Mouse (Mus musculus): ENCODE measurements at regions not wholly inside any gene's neighbourhood (a gene's known extent, or its start where the extent isn't known, plus 50 kb on each side); places are given as distances from the start of the nearest gene placed in this dataset.
"Not testable (repeated sequence)": the region's sequence is repeated elsewhere in the genome, so short reads cannot be mapped to it uniquely, and the experiment has no call there.

DNA sequence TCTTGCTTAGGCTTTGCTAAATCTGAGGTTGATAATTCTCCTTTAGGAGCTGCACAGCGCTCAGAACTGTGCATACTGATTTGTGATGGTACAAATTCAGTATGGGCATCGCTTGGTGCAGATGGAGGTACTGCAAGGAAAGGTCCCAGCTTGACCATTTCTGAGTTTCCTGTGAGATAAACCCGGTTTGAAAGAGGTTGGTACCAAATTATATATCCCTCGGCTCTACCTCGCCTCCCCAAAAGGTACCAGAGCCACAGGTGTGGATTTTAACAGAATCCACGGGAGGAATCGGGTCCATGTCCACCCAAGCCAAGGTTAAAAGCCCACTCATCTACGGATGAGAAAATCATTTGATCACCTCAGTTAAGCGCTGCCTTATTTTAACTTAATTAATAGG lies 172.5 kb upstream of the Zfp808 start:
- DNase-seq (ENCODE audit: low read depth, low spot score), result not testable (repeated sequence)

DNA sequence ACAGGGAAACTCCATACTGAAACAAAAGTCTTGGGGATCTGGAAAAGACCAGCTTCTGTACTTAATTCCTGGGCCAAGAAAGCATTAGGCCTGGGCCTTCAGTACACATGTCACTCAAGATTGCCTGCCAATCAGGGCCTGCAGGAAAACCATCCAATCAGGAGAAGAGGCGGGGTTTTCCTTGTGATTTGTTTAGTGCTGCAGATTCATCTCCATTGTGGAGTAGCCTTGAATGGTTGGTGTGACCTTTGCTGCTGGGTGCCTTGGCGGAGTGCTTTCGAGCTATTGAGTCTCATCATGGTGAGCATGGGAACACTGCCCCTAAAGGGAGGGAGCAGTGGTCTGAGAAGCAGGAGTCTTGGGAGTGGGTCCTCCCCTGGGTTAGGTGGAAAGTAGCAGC lies 150.8 kb upstream of the Zfp808 start:
- peak; percentile 36 for DNase-seq (ENCODE audit: low read depth, low spot score)

DNA sequence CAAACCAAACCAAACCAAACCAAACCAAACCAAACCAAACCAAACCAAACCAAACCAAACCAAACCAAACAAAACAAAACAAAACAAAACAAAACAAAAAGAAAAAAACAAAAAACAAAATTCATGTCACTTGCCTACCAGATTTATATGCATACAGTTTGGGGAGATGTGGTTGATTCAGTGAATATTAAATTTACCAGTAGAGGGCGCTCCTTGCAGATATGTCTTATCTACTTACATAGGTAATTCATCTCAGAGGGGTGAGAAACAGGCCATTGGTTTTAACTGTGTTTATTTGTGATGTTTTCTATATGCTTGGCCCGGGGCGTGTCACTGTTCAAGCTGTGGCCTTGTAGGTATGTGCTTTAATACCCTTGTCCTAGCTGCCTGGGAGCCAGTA lies 133.2 kb upstream of the Zfp808 start:
- DNase-seq (ENCODE audit: low read depth, low spot score), result not testable (repeated sequence)

DNA sequence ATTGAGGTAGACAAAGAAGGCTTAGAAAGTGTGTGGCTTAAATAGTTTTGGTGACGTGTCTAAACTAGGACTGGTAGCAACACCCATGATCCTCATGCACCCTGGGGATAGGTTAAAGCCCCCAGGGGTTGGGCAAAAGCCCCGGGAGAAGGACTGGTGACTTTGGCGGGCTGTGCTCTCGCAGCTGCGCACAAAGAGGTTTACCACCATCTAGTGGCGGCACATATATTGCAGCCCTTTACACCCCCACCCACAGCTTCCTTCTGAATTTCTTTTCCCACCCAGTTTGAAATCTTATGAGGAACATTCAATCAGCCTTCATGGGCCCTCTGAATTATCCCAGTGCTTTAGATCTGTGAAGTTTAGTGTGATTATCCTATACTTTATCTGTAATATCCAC lies 130.9 kb upstream of the Zfp808 start:
- not testable (repeated sequence) for DNase-seq (ENCODE audit: low read depth, low spot score)

DNA sequence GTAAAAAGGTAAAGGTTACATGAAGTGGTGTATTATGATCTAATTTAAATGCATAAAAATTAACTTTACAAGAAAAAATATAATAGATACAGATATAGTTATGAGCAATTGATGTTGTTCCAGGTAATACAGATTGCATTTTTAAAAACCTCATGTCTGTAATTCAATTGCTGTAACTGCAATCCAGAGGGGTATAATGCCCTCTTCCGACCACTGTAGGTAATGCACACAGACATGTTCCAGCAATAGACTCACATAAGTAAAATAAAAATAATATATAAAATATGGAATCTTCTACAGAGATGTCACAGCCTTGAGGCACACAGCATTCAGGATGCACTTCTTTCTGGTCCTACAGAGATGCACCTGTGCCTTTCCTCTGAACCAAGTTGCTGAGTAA lies 122.4 kb upstream of the Zfp808 start:
- not testable (repeated sequence) for DNase-seq (ENCODE audit: low read depth, low spot score)

DNA sequence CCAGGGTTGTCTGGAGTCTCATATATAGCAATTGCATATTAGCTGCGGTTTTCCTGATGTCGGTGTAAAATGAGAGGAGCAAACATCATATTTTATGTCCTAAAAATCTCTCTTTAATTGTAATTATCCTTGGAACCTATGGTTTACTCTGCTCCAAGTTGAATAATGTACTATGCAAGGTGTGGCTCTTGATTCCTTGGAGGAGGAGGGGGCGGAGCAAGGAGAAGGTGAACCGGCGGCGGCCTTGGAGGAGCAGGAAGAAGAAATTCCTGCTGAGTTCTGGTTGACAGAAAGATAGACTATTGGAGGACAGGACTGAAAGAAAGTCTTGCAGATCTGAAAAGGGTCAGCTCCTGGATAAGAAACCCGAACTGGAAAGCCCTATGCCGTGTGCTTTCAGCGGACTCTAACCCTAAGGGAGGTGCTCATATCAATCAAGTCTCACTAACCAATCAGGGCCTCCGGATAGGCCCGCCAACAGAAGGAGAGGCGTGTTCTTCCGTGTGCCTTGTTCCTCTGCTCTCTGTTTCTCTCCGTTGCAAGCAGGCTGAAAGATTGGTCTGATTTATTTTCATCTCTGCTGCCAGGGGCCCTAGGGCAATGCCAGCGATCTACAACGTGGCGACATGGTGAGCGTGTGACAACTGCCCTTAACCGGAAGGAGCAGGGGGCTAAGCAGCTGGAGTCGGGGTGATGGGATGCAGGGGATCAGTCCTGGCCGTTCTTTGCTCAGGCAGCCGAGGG lies 114.1 kb upstream of the Zfp808 start:
- DNase-seq (ENCODE audit: low read depth, low spot score), result not testable (repeated sequence)

DNA sequence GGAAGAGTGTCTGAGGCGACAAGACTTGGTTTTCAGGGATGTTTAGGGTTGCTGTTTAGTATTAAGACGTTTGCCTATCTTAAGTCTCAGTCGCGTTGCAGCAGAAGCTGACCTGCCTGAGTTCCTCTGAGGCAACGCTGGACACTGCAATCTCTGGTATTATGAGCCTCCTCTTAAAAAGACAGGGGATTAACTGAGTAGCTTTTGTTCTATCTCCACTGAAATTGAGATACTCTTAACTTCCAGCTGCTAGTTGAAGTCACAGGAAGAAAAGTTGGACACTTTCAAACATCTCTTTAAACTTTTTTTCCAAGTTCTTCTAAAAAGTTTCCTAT lies 113.6 kb upstream of the Zfp808 start:
- not testable (repeated sequence) for DNase-seq (ENCODE audit: low read depth, low spot score)

DNA sequence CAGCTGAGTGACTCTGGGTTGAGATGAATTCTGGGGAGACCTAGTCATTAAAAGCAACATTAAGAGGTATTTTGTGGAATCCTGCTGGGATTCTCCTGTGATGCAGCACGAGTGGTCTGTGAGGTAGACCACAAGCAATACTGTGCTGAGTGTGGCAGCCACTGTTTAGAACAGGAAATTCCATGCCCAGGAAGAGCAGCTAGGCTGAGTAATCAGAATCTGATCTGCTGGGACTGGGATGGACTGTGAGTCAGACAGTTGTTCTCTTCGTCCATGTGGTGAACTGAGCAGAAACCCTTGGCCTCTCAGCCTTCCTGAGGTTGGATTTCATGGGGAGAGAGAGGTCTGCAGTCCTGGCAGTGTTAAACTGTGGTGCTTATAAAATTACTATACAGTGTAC lies 92.0 kb upstream of the Zfp808 start:
- DNase-seq (ENCODE audit: low read depth, low spot score), result not testable (repeated sequence)

DNA sequence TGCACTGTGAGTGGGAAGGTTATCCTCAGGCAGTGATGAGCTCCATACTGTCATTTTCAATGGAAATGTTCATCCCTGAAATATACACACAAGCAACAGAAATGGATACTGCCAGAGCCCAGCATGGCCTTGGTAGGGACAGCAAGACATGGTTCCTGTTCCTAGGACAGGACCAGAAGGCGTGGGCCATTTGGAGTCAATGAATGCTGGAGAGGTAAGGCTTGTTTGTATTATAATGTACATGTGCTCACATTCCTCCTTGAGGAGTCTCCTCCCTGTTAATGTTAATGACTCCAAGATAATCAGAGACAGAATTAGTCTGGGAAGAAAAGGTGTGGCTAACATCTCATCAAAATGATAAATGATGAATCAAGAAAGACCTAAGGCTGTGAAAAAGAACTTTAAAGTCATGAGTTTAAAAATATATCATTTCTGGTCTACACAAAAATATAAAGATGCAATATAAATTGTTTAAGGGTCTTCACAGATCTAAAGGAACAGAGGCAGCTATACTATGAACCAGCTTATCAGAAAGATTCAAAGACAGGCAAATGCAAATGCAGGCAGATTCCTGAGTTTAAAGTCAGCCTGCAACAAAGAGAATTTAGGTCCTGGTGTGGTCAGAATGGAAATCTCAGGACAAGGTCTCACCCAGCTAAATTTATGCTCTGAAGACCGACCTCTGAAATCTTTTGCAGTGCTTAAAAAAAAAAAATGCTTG lies 51.6 kb upstream of the Zfp808 start:
- DNase-seq (ENCODE audit: low read depth, low spot score), result not testable (repeated sequence)

DNA sequence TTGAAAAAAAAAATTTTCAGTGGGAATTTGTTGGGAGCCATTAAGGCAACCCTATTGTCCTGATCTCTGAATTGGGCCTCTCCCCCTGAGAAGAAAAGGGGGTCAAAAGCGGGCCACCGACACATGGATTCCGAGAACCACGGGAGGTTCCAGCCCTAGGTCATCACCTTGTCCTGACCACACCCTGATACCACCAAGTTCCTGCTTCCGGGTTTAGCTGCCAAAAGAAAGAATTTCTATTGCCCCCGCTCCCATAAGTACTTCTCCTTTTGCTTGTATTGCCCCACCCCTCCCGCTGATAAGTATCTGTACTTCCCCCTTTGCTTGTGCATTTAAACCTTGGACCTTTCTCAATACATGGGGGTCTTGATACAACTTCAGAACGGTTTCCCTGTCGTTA lies 50.8 kb upstream of the Zfp808 start:
- not testable (repeated sequence) for DNase-seq (ENCODE audit: low read depth, low spot score)
